Mouse (Mus musculus) embryonic stem cell, embryonic (primary cell): ENCODE results near the gene Hspd1.
"Not testable (repeated sequence)": the region's sequence is repeated elsewhere in the genome, so short reads cannot be mapped to it uniquely, and the experiment has no call there.

Source experiments
- CTCF ChIA-PET, 4 experiments: fragments of 300-600 bp in 2 of 4; fragments of 350-600 bp in 2 of 4; sonication (Branson Sonifier 250); formaldehyde crosslinking; loops; one replicate each; lab custom pipeline; 2022; ENCODE audit warnings: inconsistent platforms in 2 of 4; lab: Charles Lee
- POLR2A ChIA-PET, 4 experiments: fragments of 300-600 bp in 2 of 4; fragments of 350-600 bp in 2 of 4; sonication (Branson Sonifier 250); formaldehyde crosslinking; loops; one replicate each; lab custom pipeline; 2022; ENCODE audit warnings: antibody characterized with exemption in 4 of 4, inconsistent platforms in 1 of 4; lab: Charles Lee

Gene Hspd1

GRCm38 (mm10) chr1:55061772-55062171 is 26.3 kb downstream of the Hspd1 start:
- ChIA-PET POLR2A (interaction anchor here in 1 of 4 experiments (1.8 kb wide), 1 partner anchor 26 kb away, joined by 5 read pairs; no protein-coding TSS in a partner anchor), CTCF (no interaction called here)

DNA sequence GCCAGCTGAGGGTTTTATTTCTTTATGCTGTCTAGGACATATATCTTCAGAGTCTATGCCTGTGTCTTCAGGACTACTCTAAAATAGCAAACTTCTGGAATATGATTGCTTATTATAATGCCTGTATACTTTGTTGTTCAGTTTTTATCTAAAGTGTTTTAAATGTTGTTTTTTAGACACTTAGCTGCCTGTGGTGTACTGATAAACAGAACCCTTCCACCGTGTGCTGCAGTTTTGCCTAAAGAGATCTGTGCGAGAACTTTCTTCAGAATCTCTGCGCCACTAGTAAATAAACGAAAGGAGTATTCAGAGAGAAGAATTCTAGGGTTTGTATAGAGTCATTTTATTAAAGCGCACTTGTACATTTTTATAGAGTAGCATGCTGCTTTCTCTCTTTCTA is 26.9 kb downstream of the Hspd1 start:
- CTCF ChIA-PET = interaction anchor here in 1 of 4 experiments (0.5 to 0.9 kb wide), 2 partner anchors 165 to 1687 kb away, joined by 3 to 4 read pairs; no protein-coding TSS in a partner anchor
- POLR2A ChIA-PET = interaction anchor here in 2 of 4 experiments (0.7 to 1.8 kb wide), 5 partner anchors 9 to 75 kb away, joined by 3 to 6 read pairs (median 3); partner anchors contain the start of genes Coq10b (in 1 of the 2), Hspd1 (in 1 of the 2) and Hspe1 (in 1 of the 2)

DNA sequence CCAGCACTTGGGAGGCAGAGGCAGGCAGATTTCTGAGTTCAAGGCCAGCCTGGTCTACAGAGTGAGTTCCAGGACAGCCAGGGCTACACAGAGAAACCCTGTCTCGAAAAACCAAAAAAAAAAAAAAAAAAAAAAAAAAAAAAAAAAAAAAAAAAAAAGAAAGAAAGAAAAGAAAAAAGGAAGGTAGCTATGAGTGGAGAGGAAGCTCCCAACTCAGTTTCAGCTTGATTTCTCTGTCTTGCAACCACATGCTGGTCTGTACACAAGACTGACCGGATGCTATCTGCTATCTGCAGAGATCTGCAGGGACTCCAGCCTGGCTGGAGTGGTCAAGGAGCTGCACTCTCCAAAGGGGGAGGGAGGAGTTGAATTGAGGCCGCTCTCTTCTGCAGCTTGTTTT is 29.7 kb downstream of the Hspd1 start:
- CTCF ChIA-PET = not testable (repeated sequence)
- POLR2A ChIA-PET = interaction anchor here in 3 of 4 experiments (0.6 to 2.6 kb wide), 10 partner anchors 8 to 78 kb away, joined by 3 to 9 read pairs (median 3); no protein-coding TSS in a partner anchor

GRCm38 (mm10) chr1:55055322-55056115 is 32.5 kb downstream of the Hspd1 start:
- ChIA-PET CTCF (interaction anchor here in 1 of 4 experiments (1.5 kb wide), 1 partner anchor 13 kb away, joined by 3 read pairs; no protein-coding TSS in a partner anchor), POLR2A (interaction anchor here in 2 of 4 experiments (1.1 to 2.4 kb wide), 4 partner anchors 30 to 805 kb away, joined by 3 to 8 read pairs (median 4); partner anchors contain the start of gene Ccdc150 (in 1 of the 2))

GRCm38 (mm10) chr1:55053596-55053995 is 34.4 kb downstream of the Hspd1 start:
- POLR2A ChIA-PET = interaction anchor here in 1 of 4 experiments (0.5 to 1.9 kb wide), 7 partner anchors 12 to 145 kb away, joined by 3 to 4 read pairs (median 3); no protein-coding TSS in a partner anchor
- CTCF ChIA-PET = no interaction called here

- CTCF ChIA-PET = interaction anchor here in 3 of 4 experiments (0.7 to 1.1 kb wide), 4 partner anchors 11 to 310 kb away, joined by 3 to 6 read pairs (median 4); partner anchors contain the start of gene Boll (in 1 of the 3)
- POLR2A ChIA-PET = interaction anchor here in 3 of 4 experiments (0.8 to 1.9 kb wide), 26 partner anchors 8 to 145 kb away, joined by 3 to 15 read pairs (median 4); partner anchors contain the start of genes Hspd1 (in 1 of the 3) and Hspe1 (in 1 of the 3)
Measured at GRCm38 (mm10) chr1:55053005-55053404, 35.0 kb downstream of the Hspd1 start.

DNA sequence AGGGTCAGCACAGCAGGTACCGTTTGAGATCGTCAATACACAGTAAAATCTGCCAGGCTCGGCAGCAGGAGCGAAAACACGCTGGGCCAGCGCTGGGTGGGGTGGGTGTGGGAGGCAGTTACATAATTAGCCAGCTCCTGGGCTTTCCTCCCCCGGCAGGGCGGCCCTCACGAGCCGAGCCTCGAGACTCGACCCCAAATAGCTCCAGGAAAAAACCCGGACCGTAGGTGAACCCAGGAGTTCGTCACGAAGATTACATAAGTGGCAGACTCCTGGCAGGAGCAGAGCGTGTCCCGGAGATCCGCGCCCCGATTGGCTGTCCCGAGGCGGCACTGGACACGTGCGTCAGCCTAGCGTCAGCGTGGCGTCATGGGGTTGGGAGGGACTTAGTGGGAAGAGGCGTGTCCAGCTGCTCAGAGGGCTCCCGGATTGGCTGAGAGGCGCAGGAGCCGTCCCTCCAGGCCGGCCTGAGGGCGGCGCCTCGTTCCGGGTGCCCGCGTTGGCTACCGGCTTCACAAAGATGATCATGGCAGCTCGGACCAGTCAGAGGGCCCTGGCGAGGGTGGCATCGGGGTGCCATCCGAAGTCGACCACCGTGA is 35.6 kb downstream of the Hspd1 start, which contains the start of gene Coq10b:
Gene Coq10b, plus strand, starts transcription at position 416 of the 599 bp plus-strand sequence.
- CTCF ChIA-PET = interaction anchor here (0.5 to 1.1 kb wide), 6 partner anchors 10 to 311 kb away, joined by 3 to 6 read pairs (median 4); partner anchors contain the start of gene Boll (in 1 of the 4)
- POLR2A ChIA-PET = interaction anchor here in 3 of 4 experiments (0.6 to 1.9 kb wide), 37 partner anchors 8 to 568 kb away, joined by 3 to 15 read pairs (median 4); partner anchors contain the start of genes Hspd1 (in 1 of the 3), Hspe1 (in 1 of the 3) and Mob4 (in 1 of the 3)

DNA sequence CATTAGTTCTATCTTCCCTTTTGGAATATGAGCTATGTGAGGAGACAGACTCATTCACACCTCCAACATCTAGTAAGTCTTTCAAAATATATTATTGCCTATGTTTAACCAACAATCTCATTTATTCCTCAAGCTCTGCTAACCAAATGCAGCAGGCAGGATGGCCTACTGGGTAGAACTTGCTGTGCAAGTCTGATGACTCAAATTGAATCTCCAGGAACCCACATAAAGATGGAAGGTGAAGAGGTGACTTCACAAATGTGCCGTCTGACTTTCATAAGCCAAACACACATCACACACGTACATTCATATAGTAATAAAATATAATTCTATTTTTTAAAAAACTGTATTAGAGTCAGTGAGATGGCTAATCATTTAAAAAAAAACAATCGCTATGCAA is 36.4 kb downstream of the Hspd1 start:
- POLR2A ChIA-PET = interaction anchor here in 3 of 4 experiments (0.6 to 1.9 kb wide), 29 partner anchors 9 to 567 kb away, joined by 3 to 15 read pairs (median 4); partner anchors contain the start of genes Hspd1 (in 1 of the 3), Hspe1 (in 1 of the 3) and Mob4 (in 1 of the 3)
- CTCF ChIA-PET = interaction anchor here in 1 of 4 experiments (0.6 kb wide), 1 partner anchor 35 kb away, joined by 3 read pairs; no protein-coding TSS in a partner anchor

GRCm38 (mm10) chr1:55048841-55049587 is 39.0 kb downstream of the Hspd1 start:
- ChIA-PET POLR2A (interaction anchor here in 1 of 4 experiments (0.6 kb wide), 1 partner anchor 28 kb away, joined by 6 read pairs; no protein-coding TSS in a partner anchor), CTCF (interaction anchor here in 1 of 4 experiments (0.6 kb wide), 1 partner anchor 24 kb away, joined by 4 read pairs; no protein-coding TSS in a partner anchor)

GRCm38 (mm10) chr1:55043164-55043563 is 44.9 kb downstream of the Hspd1 start:
- POLR2A ChIA-PET = interaction anchor here in 2 of 4 experiments (0.8 to 2.1 kb wide), 4 partner anchors 8 to 22 kb away, joined by 4 to 9 read pairs (median 5); partner anchors contain the start of gene Coq10b (in 1 of the 2)
- CTCF ChIA-PET = interaction anchor here in 3 of 4 experiments (0.9 to 1.9 kb wide), 7 partner anchors 9 to 832 kb away, joined by 3 to 6 read pairs (median 3); partner anchors contain the start of gene Coq10b (in 2 of the 3)

- CTCF ChIA-PET = interaction anchor here in 3 of 4 experiments (0.7 to 2.1 kb wide), 14 partner anchors 10 to 833 kb away, joined by 3 to 8 read pairs (median 3); partner anchors contain the start of gene Coq10b (in 3 of the 3)
- POLR2A ChIA-PET = interaction anchor here in 3 of 4 experiments (0.7 to 2.8 kb wide), 10 partner anchors 7 to 40 kb away, joined by 3 to 9 read pairs (median 3); partner anchors contain the start of gene Coq10b (in 2 of the 3)
Measured at GRCm38 (mm10) chr1:55042246-55042645, 45.8 kb downstream of the Hspd1 start.

- CTCF ChIA-PET = interaction anchor here in 3 of 4 experiments (1.0 to 2.1 kb wide), 8 partner anchors 11 to 144 kb away, joined by 3 to 8 read pairs (median 3); partner anchors contain the start of gene Coq10b (in 2 of the 3)
- POLR2A ChIA-PET = interaction anchor here in 3 of 4 experiments (0.7 to 2.8 kb wide), 11 partner anchors 9 to 41 kb away, joined by 3 to 9 read pairs (median 3); partner anchors contain the start of gene Coq10b (in 2 of the 3)
Measured at GRCm38 (mm10) chr1:55041691-55042090, 46.4 kb downstream of the Hspd1 start.

GRCm38 (mm10) chr1:55039944-55040343 is 48.1 kb downstream of the Hspd1 start:
- ChIA-PET CTCF (no interaction called here), POLR2A (interaction anchor here in 3 of 4 experiments (0.8 to 3.4 kb wide), 12 partner anchors 11 to 132 kb away, joined by 3 to 20 read pairs (median 4); partner anchors contain the start of genes Coq10b (in 2 of the 3) and Mob4 (in 2 of the 3))

DNA sequence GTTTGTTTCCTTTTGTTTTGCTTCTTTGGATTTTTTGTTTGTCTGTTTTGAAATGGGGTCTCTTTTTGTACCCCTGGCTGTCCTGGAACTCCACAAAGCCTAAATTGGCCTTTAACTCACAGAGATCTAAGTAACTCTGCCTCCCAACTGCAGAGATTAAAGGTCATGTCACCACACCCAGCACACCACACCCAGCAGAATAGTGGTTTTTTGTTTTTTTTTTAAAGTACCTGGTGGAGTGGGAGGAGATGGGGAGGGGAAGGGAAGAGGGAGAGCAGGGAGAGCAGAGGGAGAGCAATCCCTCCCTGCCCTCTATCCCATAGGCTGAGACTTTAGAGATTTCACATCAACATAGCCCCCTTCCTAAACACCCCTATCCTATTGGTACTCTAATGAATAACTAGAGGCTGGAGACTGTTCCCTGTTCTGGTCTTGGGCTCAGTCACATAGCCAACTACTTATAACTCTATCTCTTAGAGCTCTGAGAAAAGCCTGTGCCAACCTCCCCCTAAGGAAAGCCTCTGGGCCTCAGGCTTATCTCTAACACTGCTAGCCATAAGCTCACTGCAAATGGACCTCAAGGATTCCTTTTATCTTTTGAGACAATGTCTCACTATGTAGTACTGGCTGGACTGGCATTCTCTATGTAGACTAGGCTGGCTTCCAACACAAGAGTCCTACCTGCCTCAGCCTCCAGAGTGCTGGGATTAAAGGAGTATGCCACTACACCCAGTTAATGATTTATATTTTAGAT is 56.8 kb downstream of the Hspd1 start:
- ChIA-PET POLR2A (interaction anchor here in 2 of 4 experiments (1.0 to 1.5 kb wide), 4 partner anchors 20 to 55 kb away, joined by 3 to 5 read pairs (median 3); partner anchors contain the start of gene Coq10b (in 1 of the 2)), CTCF (no interaction called here)

DNA sequence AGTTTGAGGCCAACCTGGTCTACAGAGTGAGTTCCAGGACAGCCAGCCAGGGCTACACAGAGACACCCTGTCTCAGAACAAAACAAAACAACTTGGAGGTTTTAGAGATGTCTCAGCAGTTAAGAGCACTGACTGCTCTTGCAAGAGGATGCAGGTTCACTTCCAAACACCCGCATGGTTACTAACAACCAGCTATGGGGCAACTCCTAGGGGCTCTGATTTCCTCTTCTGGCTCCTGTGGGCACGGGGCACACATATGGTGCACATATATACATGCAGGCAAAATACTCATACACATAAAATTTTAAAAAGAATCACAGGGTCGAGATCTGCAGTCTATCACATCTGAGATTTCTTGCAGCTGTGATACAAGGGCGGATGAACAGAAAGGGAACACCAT is 58.6 kb downstream of the Hspd1 start:
- ChIA-PET CTCF (interaction anchor here in 1 of 4 experiments (0.6 kb wide), 1 partner anchor 418 kb away, joined by 3 read pairs; no protein-coding TSS in a partner anchor), POLR2A (interaction anchor here in 3 of 4 experiments (0.6 to 2.9 kb wide), 30 partner anchors 9 to 181 kb away, joined by 3 to 20 read pairs (median 3); partner anchors contain the start of genes Coq10b (in 3 of the 3) and Mob4 (in 1 of the 3))
